Mouse (Mus musculus): Measurements from ENCODE around the gene Cyth4. TPM values are rescaled to one million over a fixed set of nuclear protein-coding genes. Genes with fewer than 3 reads are reported as not detected.

Cyth4 gene
- polyA plus RNA-seq, 1 experiment from 2014 or later, result 9.6 TPM

DNA sequence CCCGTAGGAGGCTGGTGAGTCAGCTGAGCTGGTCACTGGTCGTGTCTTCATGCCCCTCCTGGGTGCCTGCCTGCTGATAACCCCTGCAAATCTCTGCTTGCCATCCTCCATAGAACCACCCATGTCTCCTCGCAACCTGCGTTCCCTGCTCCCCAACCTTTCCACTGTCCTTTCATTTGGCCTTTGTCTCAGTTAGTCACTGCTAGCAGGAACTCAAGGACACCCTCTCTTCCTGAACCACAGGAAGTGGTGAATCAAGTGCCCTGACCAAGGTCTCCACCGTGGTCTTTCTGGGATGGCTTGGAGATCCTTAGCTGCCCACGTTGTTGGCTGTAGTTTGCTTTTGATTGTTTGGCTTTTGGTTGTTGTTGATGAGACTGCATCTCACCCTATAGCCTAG is 4.3 kb downstream of the Cyth4 start:
- WGBS, result 66% methylated on average over 6 of the region's 6 CpGs
- Histone ChIP-seq H3K27ac (ENCODE audit: low read length) (no peak overlapping the region), H3K4me3 (ENCODE audit: low read length) (no peak overlapping the region), H3K9me3 (replicated peaks; ENCODE audit: control insufficient read depth, low read length) (no peaks in the 10 kb centered on the region), H3K9ac (ENCODE audit: low read length) (no peak overlapping the region), H3K36me3 (ENCODE audit: control insufficient read depth, insufficient read depth) (no peaks in the 10 kb centered on the region), H3K4me2 (ENCODE audit: low read depth, low read length) (no peak overlapping the region), H3K4me1 (ENCODE audit: control insufficient read depth, insufficient read depth, low read length) (no peaks in the 10 kb centered on the region; the same call in 1 of the 2 replicates), H3K27me3 (ENCODE audit: control insufficient read depth, insufficient read depth, low read length) (no peaks in the 10 kb centered on the region)
- no peak for ATAC-seq (replicated peaks; ENCODE audit: extremely low read depth, insufficient read depth, low FRiP score)

DNA sequence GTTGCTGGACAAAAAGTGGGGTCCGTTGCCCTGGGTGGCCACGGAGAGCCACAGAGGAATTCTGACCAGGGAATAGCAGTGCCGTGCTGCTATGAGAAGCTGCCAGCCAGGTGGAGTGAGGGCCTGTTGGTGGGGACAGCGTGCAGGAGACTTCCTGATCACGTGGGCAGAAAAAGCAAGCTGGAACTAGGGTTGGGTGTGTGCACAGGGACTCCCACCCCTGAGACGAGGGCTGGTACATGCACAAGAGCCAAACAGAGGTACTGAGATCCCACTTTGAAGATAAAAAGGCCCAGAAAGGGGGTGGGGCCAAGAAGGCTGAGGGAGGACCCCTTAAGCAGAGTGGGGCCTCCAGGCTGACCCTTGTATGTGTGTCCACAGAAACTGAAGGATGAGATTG is 7.4 kb downstream of the Cyth4 start:
- WGBS, result 71% methylated on average over 6 of the region's 6 CpGs
- Histone ChIP-seq H3K27ac (ENCODE audit: low read length) (no peak overlapping the region), H3K4me2 (ENCODE audit: low read depth, low read length) (no peak overlapping the region), H3K4me1 (ENCODE audit: control insufficient read depth, insufficient read depth, low read length) (no peaks in the 10 kb centered on the region; the same call in 1 of the 2 replicates), H3K9ac (ENCODE audit: low read length) (no peak overlapping the region), H3K27me3 (ENCODE audit: control insufficient read depth, insufficient read depth, low read length) (no peaks in the 10 kb centered on the region), H3K36me3 (ENCODE audit: control insufficient read depth, insufficient read depth) (no peaks in the 10 kb centered on the region), H3K9me3 (replicated peaks; ENCODE audit: control insufficient read depth, low read length) (no peaks in the 10 kb centered on the region), H3K4me3 (ENCODE audit: low read length) (no peak overlapping the region)
- ATAC-seq (replicated peaks; ENCODE audit: extremely low read depth, insufficient read depth, low FRiP score), result no peak

DNA sequence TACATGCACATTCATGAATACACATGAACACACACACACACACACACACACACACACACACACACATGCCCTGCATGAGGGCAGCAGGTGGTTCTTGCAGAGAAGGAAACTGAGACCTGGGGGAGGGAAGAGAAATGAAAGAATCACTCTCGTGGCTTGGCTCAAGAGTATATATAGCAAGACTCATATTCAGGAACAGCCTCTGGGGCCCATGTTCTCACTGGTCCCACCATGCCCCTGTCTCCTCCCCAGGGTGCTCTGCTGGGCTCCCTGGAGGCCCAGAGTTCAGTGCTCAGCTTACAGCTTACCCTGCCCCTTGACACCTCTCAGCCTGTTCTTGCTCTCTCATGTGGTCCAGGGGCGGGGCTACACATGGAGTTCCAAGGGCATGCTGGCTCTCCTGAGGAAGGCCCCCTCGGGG is 8.5 kb downstream of the Cyth4 start:
- ATAC-seq (replicated peaks; ENCODE audit: extremely low read depth, insufficient read depth, low FRiP score), result no peak
- Histone ChIP-seq H3K9ac (ENCODE audit: low read length) (no peak overlapping the region), H3K36me3 (ENCODE audit: control insufficient read depth, insufficient read depth) (no peaks in the 10 kb centered on the region), H3K4me2 (ENCODE audit: low read depth, low read length) (no peak overlapping the region), H3K9me3 (replicated peaks; ENCODE audit: control insufficient read depth, low read length) (no peaks in the 10 kb centered on the region), H3K4me3 (ENCODE audit: low read length) (no peak overlapping the region), H3K4me1 (ENCODE audit: control insufficient read depth, insufficient read depth, low read length) (no peaks in the 10 kb centered on the region; the same call in 1 of the 2 replicates), H3K27me3 (ENCODE audit: control insufficient read depth, insufficient read depth, low read length) (no peaks in the 10 kb centered on the region), H3K27ac (ENCODE audit: low read length) (no peak overlapping the region)
- 39% methylated on average over 3 of the region's 3 CpGs for WGBS

DNA sequence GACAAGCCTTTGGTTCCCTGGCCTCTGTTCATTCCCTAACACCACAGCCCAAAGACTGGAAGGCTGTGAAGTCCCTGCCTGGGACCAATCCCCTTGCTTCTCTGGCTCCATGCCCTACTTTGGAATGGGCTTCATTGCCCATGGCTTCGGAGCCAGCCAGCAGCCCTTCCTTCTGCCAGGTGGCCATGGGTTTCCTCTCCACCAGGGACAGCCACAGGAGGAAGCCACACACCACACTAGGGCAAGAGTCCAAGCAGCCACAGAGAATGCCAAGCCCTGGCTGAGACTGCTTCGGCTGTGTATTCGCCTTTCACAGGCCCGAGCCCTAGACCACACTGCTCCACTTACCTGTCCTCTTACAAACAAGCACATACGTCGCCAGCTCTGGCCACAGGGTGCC is 9.2 kb downstream of the Cyth4 start:
- Histone ChIP-seq H3K9ac (ENCODE audit: low read length) (no peak overlapping the region), H3K4me2 (ENCODE audit: low read depth, low read length) (no peak overlapping the region), H3K27ac (ENCODE audit: low read length) (no peak overlapping the region), H3K4me3 (ENCODE audit: low read length) (no peak overlapping the region), H3K9me3 (replicated peaks; ENCODE audit: control insufficient read depth, low read length) (no peaks in the 10 kb centered on the region), H3K36me3 (ENCODE audit: control insufficient read depth, insufficient read depth) (no peaks in the 10 kb centered on the region), H3K27me3 (ENCODE audit: control insufficient read depth, insufficient read depth, low read length) (no peaks in the 10 kb centered on the region), H3K4me1 (ENCODE audit: control insufficient read depth, insufficient read depth, low read length) (no peaks in the 10 kb centered on the region; the same call in 1 of the 2 replicates)
- no peak for ATAC-seq (replicated peaks; ENCODE audit: extremely low read depth, insufficient read depth, low FRiP score)
- WGBS, result 78% methylated on average over 6 of the region's 6 CpGs

DNA sequence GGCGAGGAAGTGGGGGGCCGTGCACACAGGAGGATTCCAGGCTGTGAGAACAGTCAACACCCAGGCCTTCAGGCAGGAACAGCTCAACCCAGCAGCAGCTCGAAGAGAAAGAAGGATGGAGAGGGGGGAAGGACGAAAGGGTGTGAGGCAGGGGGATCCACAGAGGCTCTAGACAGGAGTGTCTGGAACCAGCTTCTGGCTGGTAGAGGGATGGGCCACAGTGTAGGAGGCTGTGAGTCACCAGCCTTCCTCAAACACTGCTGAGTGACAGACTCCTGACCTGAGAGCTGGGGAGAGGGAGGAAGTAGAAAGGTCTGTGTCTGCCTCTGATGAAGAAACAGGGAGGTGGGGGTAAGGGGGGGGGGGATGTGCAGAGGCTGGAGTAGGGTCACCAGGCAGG is 10.6 kb downstream of the Cyth4 start:
- Histone ChIP-seq H3K36me3 (ENCODE audit: control insufficient read depth, insufficient read depth) (no peaks in the 10 kb centered on the region), H3K4me2 (ENCODE audit: low read depth, low read length) (no peak overlapping the region), H3K4me3 (ENCODE audit: low read length) (no peak overlapping the region), H3K27me3 (ENCODE audit: control insufficient read depth, insufficient read depth, low read length) (no peaks in the 10 kb centered on the region), H3K27ac (ENCODE audit: low read length) (no peak overlapping the region), H3K4me1 (ENCODE audit: control insufficient read depth, insufficient read depth, low read length) (no peaks in the 10 kb centered on the region; the same call in 1 of the 2 replicates), H3K9ac (ENCODE audit: low read length) (no peak overlapping the region), H3K9me3 (replicated peaks; ENCODE audit: control insufficient read depth, low read length) (no peaks in the 10 kb centered on the region)
- no peak for ATAC-seq (replicated peaks; ENCODE audit: extremely low read depth, insufficient read depth, low FRiP score)
- 48% methylated on average over 4 of the region's 4 CpGs for WGBS

DNA sequence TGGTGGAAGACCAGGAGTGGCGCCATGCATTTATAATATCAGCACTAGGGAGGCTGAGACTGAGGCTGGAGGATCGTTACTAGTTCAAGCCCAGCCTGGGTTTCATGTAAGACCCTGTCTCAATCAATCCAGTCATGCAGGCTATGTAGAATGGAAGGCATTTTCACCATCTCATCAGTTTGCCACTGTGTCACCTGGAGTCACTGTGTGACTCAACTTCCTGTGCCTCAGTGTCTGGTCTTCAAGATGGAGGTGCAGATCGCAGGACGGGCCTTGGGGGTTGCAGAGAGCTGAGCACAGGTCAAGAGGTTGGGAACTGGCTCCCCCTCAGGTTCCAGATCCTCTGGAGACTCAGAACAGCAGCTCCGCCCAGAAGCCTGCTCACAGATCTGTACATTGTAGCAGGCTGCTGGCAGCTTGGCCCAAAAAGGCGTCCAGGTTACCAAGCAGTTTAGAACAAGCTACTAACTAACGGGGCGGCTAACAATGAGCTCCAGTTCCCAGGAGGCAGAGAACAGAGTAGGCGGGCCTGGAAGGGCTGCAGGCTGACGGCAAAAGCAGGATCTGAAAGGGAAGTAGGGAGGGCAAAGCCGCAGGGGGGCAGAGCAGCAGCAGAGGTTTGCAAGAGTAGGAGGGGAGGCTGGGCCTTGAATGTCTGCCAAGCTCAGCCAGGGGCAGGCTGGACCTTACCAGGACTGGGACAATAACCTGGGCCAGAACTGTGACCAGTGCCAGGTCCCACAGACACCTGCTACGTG is 14.0 kb downstream of the Cyth4 start:
- WGBS, result 48% methylated on average over 12 of the region's 12 CpGs
- ATAC-seq (replicated peaks; ENCODE audit: extremely low read depth, insufficient read depth, low FRiP score), result no peak; the same call in 1 of the 2 replicates
- Histone ChIP-seq H3K27me3 (ENCODE audit: control insufficient read depth, insufficient read depth, low read length) (no peaks in the 10 kb centered on the region), H3K4me2 (ENCODE audit: low read depth, low read length) (no peak overlapping the region), H3K9me3 (replicated peaks; ENCODE audit: control insufficient read depth, low read length) (no peaks in the 10 kb centered on the region), H3K27ac (ENCODE audit: low read length) (no peak overlapping the region), H3K9ac (ENCODE audit: low read length) (no peak overlapping the region), H3K4me3 (ENCODE audit: low read length) (no peak overlapping the region), H3K4me1 (ENCODE audit: control insufficient read depth, insufficient read depth, low read length) (no peaks in the 10 kb centered on the region), H3K36me3 (ENCODE audit: control insufficient read depth, insufficient read depth) (no peaks in the 10 kb centered on the region)

DNA sequence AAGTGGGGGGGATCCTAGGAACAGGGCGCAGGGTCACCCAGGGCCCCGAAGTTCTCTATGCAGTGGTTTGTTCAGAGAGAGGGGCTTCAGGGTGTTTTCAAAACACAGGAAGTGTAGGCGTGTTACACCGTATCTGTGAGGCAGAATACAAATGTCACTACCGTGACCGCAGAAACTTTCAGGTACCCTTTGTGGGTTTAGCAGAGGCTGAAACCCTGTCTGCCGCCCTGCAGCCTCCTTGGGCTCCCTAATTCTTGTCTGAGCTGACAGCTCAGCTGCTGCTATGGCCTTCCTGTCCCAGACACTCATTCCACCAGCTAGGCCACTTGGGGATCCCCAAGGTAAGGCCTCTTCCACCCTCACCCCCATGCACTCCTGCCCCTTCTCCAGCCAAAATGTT is 17.7 kb downstream of the Cyth4 start:
- H3K9ac ChIP-seq (ENCODE audit: low read length), result no peak overlapping the region
- 0 out of 2 replicates have a peak, but pooled peaks cover 2% of the 10 kb centered on the region for H3K27me3 ChIP-seq (ENCODE audit: control insufficient read depth, insufficient read depth, low read length)
- H3K4me3 ChIP-seq (ENCODE audit: low read length), result no peak overlapping the region
- no peak for ATAC-seq (replicated peaks; ENCODE audit: extremely low read depth, insufficient read depth, low FRiP score)
- no peaks in the 10 kb centered on the region for H3K4me1 ChIP-seq (ENCODE audit: control insufficient read depth, insufficient read depth, low read length)
- no peaks in the 10 kb centered on the region for H3K9me3 ChIP-seq (replicated peaks; ENCODE audit: control insufficient read depth, low read length)
- H3K4me2 ChIP-seq (ENCODE audit: low read depth, low read length), result no peak overlapping the region
- H3K36me3 ChIP-seq (ENCODE audit: control insufficient read depth, insufficient read depth), result no peaks in the 10 kb centered on the region
- 80% methylated on average over 7 of the region's 7 CpGs for WGBS
- no peak overlapping the region for H3K27ac ChIP-seq (ENCODE audit: low read length)

DNA sequence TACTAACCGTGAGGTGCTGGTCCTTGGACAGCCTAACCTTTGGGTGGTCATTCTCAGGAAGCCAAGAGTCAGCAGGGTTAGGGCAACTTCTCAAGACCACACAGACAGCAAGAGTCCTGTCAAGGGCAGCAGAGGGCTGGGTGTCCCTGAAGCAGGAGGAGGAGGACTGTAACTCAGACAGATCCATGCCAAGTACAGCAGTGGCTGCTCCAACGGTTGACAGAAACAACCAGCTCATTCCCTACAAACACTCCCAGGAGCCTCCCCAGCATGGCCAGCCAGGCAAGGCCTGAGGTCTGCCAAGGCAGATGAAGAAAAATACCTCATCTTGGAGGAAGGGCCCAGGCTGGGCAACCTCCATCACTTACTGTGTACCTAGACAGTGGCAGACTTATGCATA is 20.1 kb downstream of the Cyth4 start:
- no peak overlapping the region for H3K27ac ChIP-seq (ENCODE audit: low read length)
- ATAC-seq (replicated peaks; ENCODE audit: extremely low read depth, insufficient read depth, low FRiP score), result no peak

DNA sequence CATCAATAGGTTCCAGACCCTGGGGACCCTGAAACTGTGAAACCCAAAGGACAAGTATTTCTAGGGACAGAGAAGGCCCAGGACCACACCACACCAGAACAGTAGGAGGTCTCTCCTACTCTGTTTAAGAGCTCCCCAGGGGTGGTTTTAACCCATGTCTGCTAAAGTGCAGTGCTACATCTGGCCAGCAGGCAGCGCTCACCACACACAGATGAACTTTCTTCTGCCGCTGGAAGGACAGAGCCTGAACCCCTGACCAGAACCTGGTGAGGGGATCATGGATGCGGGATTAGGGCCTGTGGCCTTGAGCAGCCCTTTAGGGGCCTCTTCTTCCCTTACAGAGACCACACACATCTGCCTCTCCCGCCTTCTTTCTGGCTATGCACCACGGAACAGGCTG is 26.6 kb downstream of the Cyth4 start:
- H3K27ac ChIP-seq (ENCODE audit: low read length), result no peak overlapping the region
- H3K9me3 ChIP-seq (replicated peaks; ENCODE audit: control insufficient read depth, low read length), result 0 out of 2 replicates have a peak, but pooled peaks cover 3% of the 10 kb centered on the region
- H3K27me3 ChIP-seq (ENCODE audit: control insufficient read depth, insufficient read depth, low read length), result peaks cover 19% of the 10 kb centered on the region
- no peak overlapping the region for H3K4me2 ChIP-seq (ENCODE audit: low read depth, low read length)
- no peaks in the 10 kb centered on the region for H3K36me3 ChIP-seq (ENCODE audit: control insufficient read depth, insufficient read depth)
- H3K4me3 ChIP-seq (ENCODE audit: low read length), result no peak overlapping the region
- WGBS, result 20% methylated on average over 5 of the region's 5 CpGs
- no peak overlapping the region for H3K9ac ChIP-seq (ENCODE audit: low read length)
- H3K4me1 ChIP-seq (ENCODE audit: control insufficient read depth, insufficient read depth, low read length), result peaks cover 9% of the 10 kb centered on the region
- ATAC-seq (replicated peaks; ENCODE audit: extremely low read depth, insufficient read depth, low FRiP score), result no peak

More for the DNA sequence above, 20.1 kb downstream of the Cyth4 start:
- no peak overlapping the region for H3K4me2 ChIP-seq (ENCODE audit: low read depth, low read length)
- H3K9me3 ChIP-seq (replicated peaks; ENCODE audit: control insufficient read depth, low read length), result no peaks in the 10 kb centered on the region
- H3K27me3 ChIP-seq (ENCODE audit: control insufficient read depth, insufficient read depth, low read length), result peaks cover 18% of the 10 kb centered on the region
- H3K9ac ChIP-seq (ENCODE audit: low read length), result no peak overlapping the region
- 75% methylated on average over 2 of the region's 2 CpGs for WGBS
- no peaks in the 10 kb centered on the region for H3K36me3 ChIP-seq (ENCODE audit: control insufficient read depth, insufficient read depth)
- no peaks in the 10 kb centered on the region for H3K4me1 ChIP-seq (ENCODE audit: control insufficient read depth, insufficient read depth, low read length)
- no peak overlapping the region for H3K4me3 ChIP-seq (ENCODE audit: low read length)
